Mouse (Mus musculus) spleen, adult 18-20 months (tissue): Measurements from ENCODE around the gene Cd81.

Source experiments
- DNase-seq, 2 experiments: peaks; one replicate each; pipeline ENCODE4 v3.0.0; 2022; ENCODE audit warnings: mixed read lengths in 2 of 2

Gene Cd81

GRCm38 (mm10) chr7:143073086-143073485 is 20.5 kb downstream of the Cd81 start:
- DNase-seq, result peak in 1 of 2 experiments; percentile 53

GRCm38 (mm10) chr7:143075394-143075793 is 22.9 kb downstream of the Cd81 start:
- no peak for DNase-seq

- DNase-seq, result no peak
Measured at GRCm38 (mm10) chr7:143077351-143077750, 24.8 kb downstream of the Cd81 start.

- DNase-seq, result no peak
Measured at GRCm38 (mm10) chr7:143082024-143082423, 29.5 kb downstream of the Cd81 start.

- DNase-seq, result no peak
Measured at GRCm38 (mm10) chr7:143083708-143084107, 31.2 kb downstream of the Cd81 start.

- peak; percentile 48 to 76 for DNase-seq
Measured at GRCm38 (mm10) chr7:143086366-143086765, 33.8 kb downstream of the Cd81 start.

GRCm38 (mm10) chr7:143087070-143087579 is 34.6 kb downstream of the Cd81 start:
- DNase-seq, result no peak

GRCm38 (mm10) chr7:143093847-143094246 is 41.3 kb downstream of the Cd81 start:
- no peak for DNase-seq

GRCm38 (mm10) chr7:143094592-143095553 is 42.3 kb downstream of the Cd81 start, which contains the start of gene Trpm5:
TSS of gene Trpm5 (minus strand) at chr7:143094642.
- DNase-seq, result peak in 1 of 2 experiments; percentile 55

- DNase-seq, result no peak
Measured at GRCm38 (mm10) chr7:143095554-143095907, 43.0 kb downstream of the Cd81 start.

GRCm38 (mm10) chr7:143100759-143101158 is 48.2 kb downstream of the Cd81 start:
- no peak for DNase-seq

- DNase-seq, result no peak
Measured at GRCm38 (mm10) chr7:143105258-143105897, 52.8 kb downstream of the Cd81 start.

GRCm38 (mm10) chr7:143106062-143106461 is 53.5 kb downstream of the Cd81 start, which contains the start of gene Kcnq1:
TSS of gene Kcnq1 (plus strand) at chr7:143106362.
- no peak for DNase-seq

GRCm38 (mm10) chr7:143106672-143107465 is 54.3 kb downstream of the Cd81 start:
- no peak for DNase-seq

- DNase-seq, result no peak
Measured at GRCm38 (mm10) chr7:143108200-143108599, 55.7 kb downstream of the Cd81 start.

- no peak for DNase-seq
Measured at GRCm38 (mm10) chr7:143108996-143109660, 56.6 kb downstream of the Cd81 start.

GRCm38 (mm10) chr7:143109696-143110095 is 57.2 kb downstream of the Cd81 start:
- DNase-seq, result no peak

- DNase-seq, result no peak
Measured at GRCm38 (mm10) chr7:143110803-143111202, 58.3 kb downstream of the Cd81 start.

- DNase-seq, result no peak
Measured at GRCm38 (mm10) chr7:143111719-143112118, 59.2 kb downstream of the Cd81 start.

GRCm38 (mm10) chr7:143112395-143112794 is 59.9 kb downstream of the Cd81 start:
- no peak for DNase-seq

- no peak for DNase-seq
Measured at GRCm38 (mm10) chr7:143114773-143115172, 62.2 kb downstream of the Cd81 start.

GRCm38 (mm10) chr7:143116521-143116920 is 64.0 kb downstream of the Cd81 start:
- no peak for DNase-seq
